Mouse (Mus musculus): Measurements from ENCODE around the gene Cblb.

The Cblb gene

DNA sequence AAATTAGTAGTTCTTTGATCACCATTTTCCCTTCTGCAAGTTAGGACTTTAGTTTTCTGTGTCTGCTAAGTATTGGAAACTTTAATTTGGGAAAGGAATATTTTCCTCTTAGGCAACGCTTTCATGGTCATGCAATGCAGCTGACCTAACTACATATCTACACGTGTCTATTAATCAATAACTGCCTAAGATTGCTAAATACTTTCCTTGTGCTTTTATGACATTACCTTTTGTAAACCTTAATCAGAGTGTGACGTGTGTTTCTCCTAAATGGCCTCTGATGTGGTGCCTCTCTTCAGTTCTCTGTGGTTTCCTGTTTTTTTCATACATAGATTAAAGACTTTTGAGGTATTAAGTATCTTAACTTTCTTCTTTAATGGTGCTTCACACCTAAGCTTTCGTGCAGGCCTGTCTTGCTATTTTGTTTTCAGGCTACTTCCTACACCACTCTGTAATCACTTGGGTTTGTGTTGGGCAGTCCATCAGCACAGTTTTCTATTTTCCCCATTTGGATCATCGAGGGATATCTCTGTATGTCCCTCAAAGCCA lies 98.4 kb downstream of the Cblb start:
- DNase-seq (ENCODE audit: low read depth, low spot score) = no peak

DNA sequence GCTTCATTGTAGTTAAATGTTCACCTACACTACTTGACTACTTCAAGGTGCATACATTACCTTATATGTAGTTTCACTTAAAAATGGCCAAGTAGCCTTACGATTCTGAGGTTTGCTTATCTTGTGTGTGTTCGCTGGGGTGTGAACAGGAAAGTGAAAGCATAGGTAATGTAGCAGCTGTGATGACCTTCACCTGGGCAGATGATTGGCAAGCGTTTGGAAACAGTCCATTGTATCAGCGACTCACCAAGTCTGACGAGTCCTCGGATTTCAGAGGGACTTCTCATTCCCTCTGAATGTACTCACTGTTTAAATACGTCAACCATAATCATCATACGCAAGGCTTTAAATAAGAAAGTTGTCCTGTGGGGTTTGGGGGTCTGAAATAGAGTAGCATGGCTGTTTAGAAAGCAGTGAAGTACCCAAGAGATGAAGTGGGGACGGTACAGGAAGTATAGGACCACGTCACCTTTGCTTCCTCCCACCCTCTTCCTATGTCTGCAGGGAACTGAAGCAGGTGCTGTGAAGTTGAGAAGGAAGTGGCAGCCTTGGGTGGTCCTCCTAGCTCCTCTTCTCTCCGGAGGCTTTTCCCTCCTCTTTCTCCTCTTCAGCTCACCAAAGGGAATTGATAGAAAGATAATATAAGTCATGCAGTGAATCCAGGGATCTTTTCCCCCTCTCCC lies 101.9 kb downstream of the Cblb start:
- DNase-seq (ENCODE audit: low read depth, low spot score) = no peak

DNA sequence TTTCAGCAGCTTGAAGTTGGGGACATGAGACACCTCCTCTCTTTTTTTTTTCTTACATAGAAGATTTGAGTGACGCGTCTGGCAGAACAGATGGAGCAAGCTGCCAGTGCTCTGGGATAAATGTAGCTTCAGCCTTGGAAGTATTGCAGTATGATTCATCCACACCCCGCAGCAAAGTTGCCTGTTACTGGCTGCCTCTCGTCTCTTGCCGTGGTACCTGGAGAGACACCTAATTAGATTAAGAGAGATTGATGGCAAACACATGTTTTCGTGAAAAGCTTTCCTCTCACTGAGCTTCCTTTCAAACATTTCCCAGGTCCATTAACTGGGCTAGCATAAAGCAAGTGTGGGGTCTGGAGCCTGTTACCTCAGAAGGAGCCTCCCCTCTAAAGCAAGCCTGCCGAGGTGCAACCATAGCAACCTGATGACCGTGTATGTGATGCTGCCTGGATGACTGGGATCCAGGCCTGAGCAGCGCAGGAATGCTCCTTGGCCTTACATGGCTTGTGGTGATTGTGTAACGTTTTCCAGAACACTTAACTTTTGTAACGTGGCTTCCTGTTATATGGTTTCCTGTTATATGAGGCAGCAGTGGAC lies 103.7 kb downstream of the Cblb start:
- DNase-seq (ENCODE audit: low read depth, low spot score) = peak; percentile 56

DNA sequence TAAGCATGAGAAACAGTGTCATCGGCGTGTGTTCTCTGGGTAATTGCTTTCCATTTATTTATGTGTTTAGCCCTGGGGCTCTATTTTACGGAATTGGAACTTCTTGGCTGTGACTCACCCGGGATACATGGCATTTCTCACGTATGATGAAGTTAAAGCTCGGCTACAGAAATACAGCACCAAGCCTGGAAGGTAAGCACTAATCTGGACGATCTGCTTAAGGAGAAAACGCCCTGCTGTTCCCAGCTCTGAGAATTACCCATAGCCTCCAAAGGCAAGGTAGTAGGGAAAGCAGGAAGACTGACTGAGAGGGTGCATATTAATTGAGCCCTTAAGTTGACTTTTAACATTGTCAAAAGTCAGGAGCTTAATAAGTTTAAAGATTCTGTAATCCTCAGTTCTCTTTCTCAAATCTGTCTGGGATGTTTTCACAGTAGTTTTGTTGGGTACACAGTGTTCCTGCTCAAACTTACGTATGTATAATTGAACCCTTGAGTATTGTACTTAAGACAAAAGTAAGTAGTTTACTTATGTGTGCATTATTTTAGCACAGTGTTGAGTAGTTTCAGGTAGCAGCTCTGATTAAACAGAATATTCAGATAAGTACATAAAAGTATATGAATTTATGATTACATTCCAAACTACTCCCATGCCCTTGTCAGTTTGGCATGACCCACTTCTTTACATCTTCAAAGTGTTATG lies 104.8 kb downstream of the Cblb start:
- no peak for DNase-seq (ENCODE audit: low read depth, low spot score)

DNA sequence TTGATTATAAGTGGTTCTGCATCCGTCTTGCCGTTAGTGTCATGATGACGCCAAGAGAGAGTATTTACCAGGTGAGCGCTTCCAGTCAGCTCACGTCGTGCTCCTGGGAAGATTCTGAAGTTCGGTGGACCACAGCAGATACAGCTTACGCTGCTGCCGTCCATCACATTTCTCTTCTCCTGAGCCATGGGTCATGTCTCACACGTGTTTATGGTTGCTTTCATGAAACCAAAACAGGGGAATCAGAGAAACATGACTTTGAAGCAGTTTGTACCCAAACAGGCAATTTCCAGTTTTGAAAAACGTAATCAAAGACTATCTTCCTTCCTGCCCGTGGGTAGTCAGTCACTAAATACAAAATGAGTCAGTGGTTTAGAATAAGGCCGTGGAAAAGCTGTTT lies 112.1 kb downstream of the Cblb start:
- no peak for DNase-seq (ENCODE audit: low read depth, low spot score)

DNA sequence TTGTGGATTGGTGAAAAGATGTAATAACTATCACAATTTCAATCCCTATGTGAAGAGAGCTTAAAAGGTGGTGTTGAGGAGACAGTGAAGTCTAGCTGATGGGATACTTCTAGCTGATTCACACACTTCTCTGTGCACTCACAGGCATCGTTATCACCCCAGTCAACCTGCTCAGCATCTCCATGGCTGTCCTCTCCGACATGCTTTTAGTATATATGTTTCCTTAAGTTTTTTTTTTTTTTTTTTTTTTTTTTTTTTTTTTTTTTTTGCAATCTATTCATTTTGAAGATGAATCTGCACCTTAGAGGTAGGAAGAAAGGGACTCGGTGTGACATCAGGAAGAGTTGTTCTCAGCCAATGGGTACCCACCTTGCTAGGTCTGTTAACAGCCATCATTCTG lies 112.8 kb downstream of the Cblb start:
- no peak for DNase-seq (ENCODE audit: low read depth, low spot score)

DNA sequence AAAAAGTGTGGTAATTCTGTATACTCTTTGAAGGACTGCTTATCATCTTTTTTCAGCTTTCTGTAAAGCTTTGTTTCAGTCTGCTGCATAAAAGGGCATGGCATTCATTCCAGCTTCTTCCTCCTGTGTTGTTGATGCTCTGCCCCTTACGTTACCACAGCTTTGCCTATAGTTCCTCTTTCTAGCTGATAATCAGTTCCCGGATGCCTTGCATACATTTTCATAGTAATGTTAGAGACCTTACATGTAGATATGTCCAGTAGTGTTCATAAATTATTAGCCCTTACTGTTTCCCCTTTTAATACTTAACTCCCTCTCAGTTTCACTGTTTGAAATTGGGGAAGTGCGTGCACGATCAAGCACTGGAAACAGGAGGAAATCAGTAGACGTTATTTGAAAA lies 113.8 kb downstream of the Cblb start:
- no peak for DNase-seq (ENCODE audit: low read depth, low spot score)

DNA sequence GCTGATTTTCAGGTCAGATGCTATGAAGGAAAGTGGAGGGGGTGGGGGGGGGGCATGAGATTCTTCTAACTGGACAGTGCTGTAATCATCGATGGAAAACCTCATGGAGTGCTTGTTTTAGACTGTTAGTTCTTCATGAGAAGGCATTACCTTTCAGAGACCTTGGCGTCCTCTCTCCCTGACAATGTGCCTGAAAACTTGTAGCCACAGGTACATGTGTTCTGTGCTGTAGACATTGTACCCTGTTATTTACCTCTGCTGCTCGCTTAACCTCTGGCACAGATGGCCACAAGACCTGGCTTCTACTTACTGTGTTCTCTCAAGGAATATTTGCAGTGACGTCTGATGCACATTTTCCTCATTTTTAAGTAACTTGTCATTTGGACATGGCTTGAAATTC lies 114.5 kb downstream of the Cblb start:
- no peak for DNase-seq (ENCODE audit: low read depth, low spot score)

DNA sequence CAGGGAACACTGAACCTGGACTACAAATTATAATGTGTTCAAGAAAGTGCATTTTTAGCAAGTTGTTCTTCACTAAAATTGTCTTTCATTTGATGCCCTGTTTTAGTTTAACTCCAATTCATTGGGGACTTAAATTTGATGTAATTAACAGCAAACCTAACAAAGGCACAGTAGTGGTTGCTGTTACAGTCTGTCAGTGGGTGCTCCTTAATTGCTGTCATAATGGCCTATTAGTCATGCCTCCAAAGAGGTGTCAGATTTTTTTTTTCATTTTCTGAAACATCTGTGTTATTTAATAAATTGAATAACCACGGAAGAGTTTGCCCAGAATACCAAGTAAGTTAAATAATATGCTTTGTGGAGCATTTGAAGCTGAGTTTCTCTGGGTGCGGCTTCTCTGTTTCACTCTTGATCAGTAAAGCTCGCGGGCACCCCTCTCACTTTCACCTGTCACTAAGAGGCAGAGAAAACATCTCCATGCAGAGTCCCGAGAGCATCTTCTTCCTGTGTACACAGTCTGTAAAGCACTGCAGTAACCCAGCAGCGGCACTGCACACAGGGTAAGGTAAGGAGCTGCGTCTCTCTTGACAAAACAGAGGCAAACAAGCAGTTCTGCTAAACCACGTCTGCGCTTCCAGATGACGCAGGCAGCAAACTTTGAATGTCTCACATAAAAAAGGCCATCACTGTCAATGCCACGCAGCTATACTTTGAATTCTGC lies 116.1 kb downstream of the Cblb start:
- DNase-seq (ENCODE audit: low read depth, low spot score) = no peak

DNA sequence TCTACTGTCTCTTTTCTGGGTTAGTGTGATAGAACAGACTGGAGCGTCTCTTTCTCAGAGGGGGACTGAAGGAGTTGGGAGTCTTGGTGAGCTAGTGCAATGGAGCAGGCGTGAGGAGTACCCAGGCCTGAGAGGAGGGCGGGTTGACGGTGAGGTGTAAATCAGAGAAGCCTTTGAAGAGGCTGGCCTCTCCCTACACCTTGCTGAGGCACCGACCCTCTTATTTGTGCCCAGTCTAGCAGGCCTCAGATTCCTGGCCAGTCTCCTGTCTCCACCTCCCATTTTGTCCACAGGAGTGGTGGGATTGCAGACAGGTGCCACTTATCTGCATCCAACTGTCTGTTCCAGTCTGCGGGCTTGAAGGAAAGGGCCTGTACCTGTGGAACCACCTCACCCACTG lies 117.0 kb downstream of the Cblb start:
- DNase-seq (ENCODE audit: low read depth, low spot score) = no peak

DNA sequence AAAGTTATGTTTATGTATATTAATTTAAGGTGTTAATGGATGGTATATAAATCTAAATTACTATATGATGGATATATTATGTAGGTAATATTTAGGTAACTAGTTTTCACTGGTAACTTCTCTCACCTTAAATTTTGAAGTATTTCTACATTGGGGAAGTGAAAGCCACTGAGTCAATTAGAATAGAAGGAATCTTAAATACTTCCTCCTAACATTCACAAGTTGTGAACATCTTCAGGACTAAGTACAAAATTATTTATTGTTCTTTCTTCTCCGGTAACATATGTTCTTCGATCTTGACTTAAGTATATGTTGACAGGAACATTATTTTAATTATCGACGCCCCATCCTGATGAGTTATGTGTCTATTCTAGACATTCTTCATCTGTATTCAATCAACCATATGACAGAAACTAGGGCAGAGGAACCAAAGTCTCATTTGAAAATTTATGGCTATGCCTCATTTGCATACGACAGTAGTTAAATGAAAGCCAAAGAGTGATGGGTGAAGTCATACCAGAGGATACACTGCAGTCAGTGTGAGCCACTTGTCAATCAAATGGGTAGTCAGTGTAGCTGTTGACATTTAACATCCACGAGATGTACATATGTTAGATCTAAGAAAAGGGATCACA lies 118.2 kb downstream of the Cblb start:
- DNase-seq (ENCODE audit: low read depth, low spot score) = no peak

DNA sequence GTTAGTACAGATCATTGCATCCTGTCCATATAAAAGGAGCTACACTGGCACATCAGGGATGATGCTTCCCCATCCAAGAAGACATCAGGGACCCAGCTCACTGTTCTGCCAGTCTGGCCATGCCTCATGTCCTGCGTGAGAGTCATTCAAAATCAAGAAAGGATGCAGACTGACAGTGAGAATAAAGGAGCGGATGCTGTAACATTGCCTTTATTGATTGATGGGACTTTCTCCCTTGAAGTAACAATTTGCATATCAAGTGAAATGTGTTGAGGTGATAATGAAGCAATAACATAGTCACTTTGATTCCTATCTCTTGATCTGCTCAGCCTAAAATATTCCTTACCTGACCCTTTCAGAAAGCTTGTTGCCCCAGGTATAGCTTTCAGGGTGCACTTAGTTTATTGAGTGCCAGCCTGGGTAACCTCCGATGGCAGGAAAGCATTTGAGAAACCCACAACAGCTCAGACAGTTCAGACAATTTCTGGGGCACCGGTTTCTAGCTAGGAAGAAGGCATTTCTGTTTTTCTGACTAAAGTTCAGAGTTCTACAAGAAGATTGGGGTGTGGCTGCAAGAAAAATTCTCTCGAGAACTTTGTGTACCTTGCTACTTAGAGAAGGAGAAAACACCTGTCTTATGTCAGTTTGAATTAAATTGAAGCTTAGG lies 124.1 kb downstream of the Cblb start:
- DNase-seq (ENCODE audit: low read depth, low spot score) = no peak

DNA sequence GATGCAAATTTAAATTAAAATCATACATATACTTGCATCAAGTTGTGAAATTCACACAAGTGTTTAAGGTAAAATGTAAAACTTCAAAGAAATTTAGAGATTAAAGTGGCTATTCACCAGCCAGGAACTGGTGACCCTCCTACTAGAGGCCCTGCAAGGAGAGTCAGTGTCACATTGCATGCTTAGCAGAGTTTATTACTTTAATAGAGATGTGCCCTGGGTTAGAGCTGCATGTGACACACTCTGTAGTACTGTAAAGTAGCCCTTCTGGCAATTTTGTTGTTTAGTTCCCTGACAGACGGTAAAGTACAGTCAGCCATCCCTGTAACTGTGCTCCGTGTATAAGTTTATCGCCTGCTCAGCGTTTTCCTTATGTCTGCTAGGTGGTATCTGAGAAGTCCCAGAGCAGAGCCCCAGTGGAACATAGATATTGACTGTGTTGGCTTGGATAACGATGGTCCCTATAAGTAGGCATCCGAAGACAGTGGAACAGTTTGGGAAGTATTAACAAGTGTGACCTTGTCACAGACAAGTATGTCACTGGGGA lies 129.0 kb downstream of the Cblb start:
- no peak for DNase-seq (ENCODE audit: low read depth, low spot score)

DNA sequence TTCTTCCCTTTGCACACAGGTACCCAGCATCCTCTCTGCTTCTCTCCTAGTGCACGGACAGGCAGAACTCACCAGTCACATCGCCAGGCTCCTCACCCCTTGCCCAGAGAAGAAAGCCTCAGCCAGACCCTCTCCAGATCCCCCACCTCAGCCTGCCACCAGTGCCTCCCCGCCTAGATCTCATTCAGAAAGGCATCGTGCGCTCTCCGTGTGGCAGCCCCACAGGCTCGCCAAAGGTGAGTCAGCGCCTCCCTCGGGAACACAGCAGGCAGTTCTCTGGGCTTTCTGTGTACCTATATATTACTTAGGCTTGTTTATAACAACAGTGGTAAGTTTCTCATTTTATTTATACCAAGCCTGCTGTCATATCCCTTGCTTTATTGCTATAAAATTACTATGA lies 133.2 kb downstream of the Cblb start:
- DNase-seq (ENCODE audit: low read depth, low spot score) = no peak

DNA sequence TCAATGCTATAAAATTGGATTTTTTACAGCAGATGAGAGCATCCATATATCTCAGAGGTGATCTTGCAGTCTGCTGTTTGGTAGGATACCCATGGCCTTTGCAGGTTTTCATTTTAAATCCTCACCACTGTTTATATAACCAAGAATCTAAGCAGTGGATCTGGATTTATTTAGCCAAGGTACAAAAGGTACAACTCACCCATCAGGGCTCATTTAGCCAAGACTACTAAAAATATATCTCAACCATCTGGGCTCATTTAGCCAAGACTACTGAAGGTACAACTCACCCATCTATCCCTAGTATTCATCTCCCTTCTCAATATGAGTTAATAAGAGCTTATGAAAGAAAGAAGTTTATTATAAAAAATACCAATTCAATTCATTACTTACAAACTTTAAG lies 142.2 kb downstream of the Cblb start:
- DNase-seq (ENCODE audit: low read depth, low spot score) = no peak

DNA sequence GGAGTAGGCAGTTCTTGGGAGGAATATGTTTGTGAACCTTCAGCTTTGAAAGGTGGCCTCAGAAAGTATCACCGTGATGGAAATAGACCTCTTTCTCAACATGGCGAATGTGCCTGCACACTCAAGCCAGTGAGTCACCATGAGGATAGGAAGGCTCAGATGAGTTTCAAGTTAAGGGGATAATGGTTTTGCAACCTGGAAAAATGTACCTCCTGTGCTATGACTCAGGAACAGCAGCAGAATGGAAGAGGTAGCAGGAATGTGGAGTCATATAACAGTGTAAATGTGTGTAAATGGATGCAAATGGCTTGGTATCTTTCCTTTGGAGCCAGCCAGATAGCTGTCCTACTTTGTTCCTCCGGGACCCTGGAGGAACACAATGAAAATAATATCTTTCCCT lies 148.8 kb downstream of the Cblb start:
- DNase-seq (ENCODE audit: low read depth, low spot score) = peak; percentile 47

DNA sequence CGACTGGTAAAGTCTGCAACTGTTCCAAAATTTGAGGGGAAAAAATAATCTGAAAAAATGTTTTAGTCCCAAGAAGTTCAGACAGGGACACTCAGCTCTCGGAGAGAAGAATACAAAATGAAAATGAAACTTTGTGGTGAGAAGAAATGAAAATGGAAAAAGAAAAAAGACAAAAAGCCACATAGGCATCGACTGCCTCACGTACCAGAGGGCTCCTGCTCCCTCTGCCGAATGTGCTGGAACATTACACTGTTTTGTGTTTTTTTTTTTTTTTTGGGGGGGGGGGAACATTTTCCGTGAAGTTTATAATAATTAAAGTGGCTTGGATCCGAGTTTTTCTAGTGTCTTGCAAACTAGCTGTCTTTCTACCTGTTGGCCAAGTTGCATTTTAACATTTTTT lies 151.0 kb downstream of the Cblb start:
- DNase-seq (ENCODE audit: low read depth, low spot score) = peak; percentile 44

DNA sequence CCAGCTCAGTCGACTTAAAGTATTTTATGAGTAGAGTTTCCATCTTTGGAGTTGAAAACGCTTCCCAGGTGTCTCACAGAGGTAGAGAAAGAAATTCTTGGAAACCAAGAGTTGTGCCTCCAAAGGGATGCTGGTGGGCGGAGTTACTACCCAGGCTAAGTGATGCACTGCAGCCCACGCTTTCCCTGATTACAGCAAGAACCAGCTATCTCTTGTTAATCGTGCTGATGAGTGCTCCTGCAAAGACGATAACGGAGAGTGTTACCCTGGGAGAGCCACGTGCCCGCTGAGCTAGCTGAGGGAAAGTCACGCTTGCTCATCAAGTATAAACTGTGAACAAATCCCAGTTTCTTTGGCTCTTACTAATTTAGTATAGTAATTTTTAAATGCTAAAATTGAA lies 153.3 kb downstream of the Cblb start:
- no peak for DNase-seq (ENCODE audit: low read depth, low spot score)

DNA sequence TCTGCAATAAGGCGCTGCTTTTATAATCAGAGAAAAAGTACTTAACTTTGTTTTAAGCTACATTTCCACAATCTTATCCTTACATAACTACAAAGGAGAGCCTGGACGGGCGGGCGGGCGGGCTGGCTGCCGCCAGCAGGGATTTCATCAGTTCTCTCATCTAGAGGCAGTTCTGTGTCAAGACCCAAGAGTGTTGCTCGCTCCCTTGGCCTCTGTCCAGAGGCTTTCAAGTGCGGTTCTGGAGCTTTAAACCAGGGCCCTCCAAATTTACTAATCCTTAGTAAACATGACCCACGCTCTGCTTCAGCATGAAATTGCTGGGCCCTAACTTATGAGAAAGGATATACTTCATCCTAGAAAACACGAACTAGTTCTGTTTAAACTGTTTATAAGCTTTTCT lies 155.7 kb downstream of the Cblb start:
- DNase-seq (ENCODE audit: low read depth, low spot score) = no peak

DNA sequence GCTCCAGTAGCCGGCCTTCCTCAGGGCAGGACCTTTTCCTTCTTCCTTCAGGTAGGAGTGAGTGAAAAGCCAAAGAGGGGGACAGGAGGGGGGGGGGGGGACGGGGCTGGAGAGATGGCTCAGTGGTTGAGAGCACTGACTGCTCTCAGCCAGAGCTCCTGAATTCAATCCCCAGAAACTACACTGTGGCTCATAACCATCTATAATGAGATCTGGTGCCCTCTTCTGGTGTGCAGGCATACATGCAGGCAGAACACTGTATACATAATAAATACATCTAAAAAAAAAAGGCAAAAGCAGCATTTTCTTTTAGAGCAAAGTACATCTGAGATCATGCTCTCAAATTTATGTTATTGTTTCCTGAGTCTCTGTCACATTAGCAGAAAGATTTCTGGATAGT lies 158.1 kb downstream of the Cblb start:
- peak; percentile 29 for DNase-seq (ENCODE audit: low read depth, low spot score)

DNA sequence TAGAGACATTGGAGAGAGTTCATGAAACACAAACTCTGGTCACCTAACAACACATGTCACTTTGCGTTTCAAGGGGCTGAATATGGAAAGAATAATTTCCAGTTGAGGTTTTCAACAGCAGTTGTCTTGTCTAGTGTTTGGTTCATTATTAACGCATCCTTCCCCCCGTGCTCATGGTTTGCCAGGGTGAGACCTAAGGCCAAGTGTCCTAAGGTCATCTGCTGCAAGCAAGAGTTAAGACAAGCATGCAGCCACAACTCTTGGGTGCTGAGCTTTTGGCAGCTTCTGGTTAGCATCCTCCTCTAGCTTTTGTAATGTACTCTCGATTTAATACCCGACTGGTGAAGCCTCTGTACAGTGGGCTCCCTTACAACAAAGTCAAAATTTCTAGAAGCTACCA lies 159.7 kb downstream of the Cblb start:
- DNase-seq (ENCODE audit: low read depth, low spot score) = no peak

Measured in 3T3-L1 (cell line).